Mouse (Mus musculus) embryonic facial prominence, embryonic 13.5 days (tissue): ENCODE results near the gene Magi3. TPM values are rescaled to one million over a fixed set of nuclear protein-coding genes. Genes with fewer than 3 reads are reported as not detected.

Source experiments
- ATAC-seq: fragments of 200-750 bp; cut with Nextera tagmentation; 2 replicates; pipeline ENCODE4 v1.8.0; 2017; ENCODE audit warnings: low read depth; ENCODE audit not compliant: insufficient number of reproducible peaks, insufficient read depth, low FRiP score, low TSS enrichment
- H3K27ac ChIP-seq: fragments of 300-500 bp; sonication (generic); 2 replicates; pipeline ENCODE4 v1.5.1; 2015; ENCODE audit warnings: moderate library complexity, mild to moderate bottlenecking, inconsistent platforms
- H3K27me3 ChIP-seq: fragments of 300-500 bp; sonication (generic); 2 replicates; pipeline ENCODE4 v1.6.1; 2015; ENCODE audit warnings: mild to moderate bottlenecking, inconsistent platforms
- H3K36me3 ChIP-seq: fragments of 300-500 bp; sonication (generic); 2 replicates; pipeline ENCODE4 v1.6.1; 2015; ENCODE audit warnings: mild to moderate bottlenecking, inconsistent platforms
- H3K4me1 ChIP-seq: fragments of 300-500 bp; sonication (generic); 2 replicates; pipeline ENCODE4 v1.6.1; 2015; ENCODE audit warnings: inconsistent platforms
- H3K4me2 ChIP-seq: fragments of 300-500 bp; sonication (generic); 2 replicates; pipeline ENCODE4 v1.6.1; 2015; ENCODE audit warnings: moderate library complexity, mild to moderate bottlenecking, inconsistent platforms
- H3K4me3 ChIP-seq: fragments of 300-500 bp; sonication (generic); 2 replicates; pipeline ENCODE4 v1.5.1; 2015; ENCODE audit warnings: mild to moderate bottlenecking, inconsistent platforms
- H3K9ac ChIP-seq: fragments of 300-500 bp; sonication (generic); 2 replicates; pipeline ENCODE4 v1.6.1; 2015; ENCODE audit warnings: mild to moderate bottlenecking, inconsistent platforms
- H3K9me3 ChIP-seq: fragments of 300-500 bp; sonication (generic); 2 replicates; pipeline ENCODE4 v1.6.1; 2016; ENCODE audit warnings: inconsistent platforms
- WGBS: fragments of 180-500 bp; shearing (Covaris S2); methylation state at CpG from one replicate; pipeline ENCODE4 v1.1.7; 2015; ENCODE audit warnings: mixed read lengths; 5-methylcytosine and 5-hydroxymethylcytosine counted together
- polyA plus RNA-seq: library from polyadenylated mRNA; unstranded; fragments of >200 nt; fragmentation: Nextera tagmentation; extraction: Ambion mirVana; gene quantifications from 2 replicates; pipeline ENCODE4 v1.2.1, GENCODE M21; 2015

The Magi3 gene
- polyA plus RNA-seq, 1 experiment from 2014 or later, result 5.4 TPM

GRCm38 (mm10) chr3:104019453-104019852 lies 200.7 kb downstream of the Magi3 start:
- Histone ChIP-seq H3K27me3 (no peaks in the 10 kb centered on the region), H3K9me3 (no peaks in the 10 kb centered on the region), H3K4me3 (no peak overlapping the region), H3K4me2 (no peak overlapping the region), H3K4me1 (no peaks in the 10 kb centered on the region), H3K9ac (no peak overlapping the region), H3K27ac (no peak overlapping the region), H3K36me3 (peaks cover 24% of the 10 kb centered on the region)
- ATAC-seq, result no peak
- 67% methylated on average over 4 of the region's 4 CpGs for WGBS

GRCm38 (mm10) chr3:104017931-104018330 lies 202.2 kb downstream of the Magi3 start:
- no peak for ATAC-seq
- Histone ChIP-seq H3K27me3 (no peaks in the 10 kb centered on the region), H3K9me3 (no peaks in the 10 kb centered on the region), H3K36me3 (peaks cover 25% of the 10 kb centered on the region), H3K4me1 (no peaks in the 10 kb centered on the region), H3K9ac (no peak overlapping the region), H3K4me3 (no peak overlapping the region), H3K4me2 (no peak overlapping the region), H3K27ac (no peak overlapping the region)
- WGBS, result 91% methylated on average over 3 of the region's 3 CpGs

- WGBS, result 91% methylated on average over 2 of the region's 2 CpGs
- no peaks in the 10 kb centered on the region for H3K9me3 ChIP-seq
- H3K4me2 ChIP-seq, result no peak overlapping the region
- H3K4me1 ChIP-seq, result no peaks in the 10 kb centered on the region
- no peak for ATAC-seq
- peaks cover 44% of the 10 kb centered on the region for H3K36me3 ChIP-seq
- no peak overlapping the region for H3K4me3 ChIP-seq
- no peak overlapping the region for H3K27ac ChIP-seq
- H3K9ac ChIP-seq, result no peak overlapping the region
- H3K27me3 ChIP-seq, result no peaks in the 10 kb centered on the region
These were observed 208.2 kb downstream of the Magi3 start for GRCm38 (mm10) chr3:104011972-104012371.

- WGBS, result 83% methylated on average over 5 of the region's 5 CpGs
- no peaks in the 10 kb centered on the region for H3K27me3 ChIP-seq
- H3K36me3 ChIP-seq, result peaks cover 50% of the 10 kb centered on the region
- H3K4me3 ChIP-seq, result no peak overlapping the region
- no peak overlapping the region for H3K9ac ChIP-seq
- H3K4me2 ChIP-seq, result no peak overlapping the region
- ATAC-seq, result no peak
- H3K27ac ChIP-seq, result no peak overlapping the region
- no peaks in the 10 kb centered on the region for H3K9me3 ChIP-seq
- H3K4me1 ChIP-seq, result no peaks in the 10 kb centered on the region
These were observed 210.1 kb downstream of the Magi3 start for GRCm38 (mm10) chr3:104009924-104010662.

GRCm38 (mm10) chr3:104007479-104007878 lies 212.7 kb downstream of the Magi3 start:
- H3K9me3 ChIP-seq, result no peaks in the 10 kb centered on the region
- no peaks in the 10 kb centered on the region for H3K4me1 ChIP-seq
- ATAC-seq, result no peak
- H3K27ac ChIP-seq, result no peak overlapping the region
- H3K4me2 ChIP-seq, result no peak overlapping the region
- WGBS, result 79% methylated on average over 8 of the region's 8 CpGs
- peaks cover 59% of the 10 kb centered on the region for H3K36me3 ChIP-seq
- H3K4me3 ChIP-seq, result no peak overlapping the region
- H3K9ac ChIP-seq, result no peak overlapping the region
- H3K27me3 ChIP-seq, result no peaks in the 10 kb centered on the region

GRCm38 (mm10) chr3:104006896-104007466 lies 213.2 kb downstream of the Magi3 start:
- Histone ChIP-seq H3K4me2 (no peak overlapping the region), H3K27me3 (no peaks in the 10 kb centered on the region), H3K4me3 (no peak overlapping the region), H3K9me3 (no peaks in the 10 kb centered on the region), H3K27ac (no peak overlapping the region), H3K4me1 (no peaks in the 10 kb centered on the region), H3K36me3 (peaks cover 62% of the 10 kb centered on the region), H3K9ac (no peak overlapping the region)
- ATAC-seq, result no peak
- WGBS, result 90% methylated on average over 8 of the region's 8 CpGs

GRCm38 (mm10) chr3:103998724-103999123 lies 221.4 kb downstream of the Magi3 start:
- no peak for ATAC-seq
- Histone ChIP-seq H3K9ac (no peak overlapping the region), H3K27ac (no peak overlapping the region), H3K9me3 (no peaks in the 10 kb centered on the region), H3K4me1 (no peaks in the 10 kb centered on the region), H3K4me3 (no peak overlapping the region), H3K4me2 (no peak overlapping the region), H3K27me3 (no peaks in the 10 kb centered on the region), H3K36me3 (peaks cover 83% of the 10 kb centered on the region)
- 88% methylated on average over 4 of the region's 4 CpGs for WGBS

- no peaks in the 10 kb centered on the region for H3K4me1 ChIP-seq
- no peak overlapping the region for H3K4me2 ChIP-seq
- WGBS, result 92% methylated on average over 3 of the region's 3 CpGs
- no peak overlapping the region for H3K27ac ChIP-seq
- H3K9ac ChIP-seq, result no peak overlapping the region
- peaks cover 77% of the 10 kb centered on the region for H3K36me3 ChIP-seq
- no peaks in the 10 kb centered on the region for H3K9me3 ChIP-seq
- H3K27me3 ChIP-seq, result no peaks in the 10 kb centered on the region
- no peak for ATAC-seq
- no peak overlapping the region for H3K4me3 ChIP-seq
These were observed 228.9 kb downstream of the Magi3 start for GRCm38 (mm10) chr3:103991271-103991670.

- Histone ChIP-seq H3K4me2 (no peak overlapping the region), H3K9ac (no peak overlapping the region), H3K27ac (no peak overlapping the region), H3K4me3 (no peak overlapping the region), H3K36me3 (peaks cover 76% of the 10 kb centered on the region), H3K9me3 (no peaks in the 10 kb centered on the region), H3K4me1 (no peaks in the 10 kb centered on the region), H3K27me3 (no peaks in the 10 kb centered on the region)
- WGBS, result 84% methylated on average over 4 of the region's 4 CpGs
- no peak for ATAC-seq
These were observed 230.8 kb downstream of the Magi3 start for GRCm38 (mm10) chr3:103989352-103989751.

GRCm38 (mm10) chr3:103987831-103988432 lies 232.2 kb downstream of the Magi3 start:
- Histone ChIP-seq H3K27me3 (no peaks in the 10 kb centered on the region), H3K4me2 (no peak overlapping the region), H3K36me3 (peaks cover 77% of the 10 kb centered on the region), H3K27ac (no peak overlapping the region), H3K9ac (no peak overlapping the region), H3K4me3 (no peak overlapping the region), H3K9me3 (no peaks in the 10 kb centered on the region), H3K4me1 (no peaks in the 10 kb centered on the region)
- ATAC-seq, result no peak
- 63% methylated on average over 5 of the region's 5 CpGs for WGBS

- no peaks in the 10 kb centered on the region for H3K4me1 ChIP-seq
- H3K4me3 ChIP-seq, result no peak overlapping the region
- ATAC-seq, result no peak
- H3K27ac ChIP-seq, result no peak overlapping the region
- H3K4me2 ChIP-seq, result no peak overlapping the region
- 95% methylated on average over 2 of the region's 2 CpGs for WGBS
- peaks cover 61% of the 10 kb centered on the region for H3K36me3 ChIP-seq
- no peaks in the 10 kb centered on the region for H3K9me3 ChIP-seq
- no peak overlapping the region for H3K9ac ChIP-seq
- H3K27me3 ChIP-seq, result no peaks in the 10 kb centered on the region
These were observed 235.0 kb downstream of the Magi3 start for GRCm38 (mm10) chr3:103985194-103985593.

- Histone ChIP-seq H3K4me1 (no peaks in the 10 kb centered on the region), H3K4me3 (no peak overlapping the region), H3K27ac (no peak overlapping the region), H3K9ac (no peak overlapping the region), H3K4me2 (no peak overlapping the region), H3K36me3 (peaks cover 59% of the 10 kb centered on the region), H3K9me3 (no peaks in the 10 kb centered on the region), H3K27me3 (no peaks in the 10 kb centered on the region)
- 92% methylated on average over 4 of the region's 4 CpGs for WGBS
- ATAC-seq, result no peak
These were observed 235.6 kb downstream of the Magi3 start for GRCm38 (mm10) chr3:103984556-103984955.
